In genomic region chr3:126994149-126994548, GRCm38 (mm10) we compare ENCODE assay signal across 18 mouse cellular contexts.
A peak's percentile ranks its signal among the peaks of the same experiment; 100 is the strongest.
DNase-seq lines count a peak whose midpoint lies in the region; ATAC-seq and TF ChIP-seq lines count a peak whose summit lies in the region.
"Had no signal": no experiment of that assay in that cellular context is flagged by ENCODE, and none has a peak within 500 bp of the region (broad histone marks: within the 10 kb centered on the region; RNA-seq: fewer than 3 reads in every experiment).

No protein-coding gene starts in this region.

- no peak for TF ChIP-seq EP300 in stomach, postnatal 0 days (optimal IDR thresholded peaks at IDR 0.05)

- H3K4me1 ChIP-seq in forebrain, embryonic 10.5 days = peaks cover 60% of the 10 kb centered on the region
- H3K4me1 ChIP-seq in hindbrain, embryonic 14.5 days (replicated peaks; ENCODE audit: control insufficient read depth, insufficient read depth, low read length) = peaks cover 28% of the 10 kb centered on the region
- peaks cover 19% of the 10 kb centered on the region for H3K4me1 ChIP-seq in olfactory bulb, adult 2 months (ENCODE audit: control insufficient read depth, insufficient read depth, low read length)
- no peaks in the 10 kb centered on the region for H3K4me1 ChIP-seq in stomach, postnatal 0 days (replicated peaks; ENCODE audit: control insufficient read depth, insufficient read depth)

- no peak overlapping the region for H3K9ac ChIP-seq in hindbrain, embryonic 14.5 days
- no peak overlapping the region for H3K9ac ChIP-seq in stomach, postnatal 0 days (ENCODE audit: low read length)
- H3K9ac ChIP-seq: heart, embryonic 15.5 days; limb, embryonic 13.5 days had no signal

- no peak for TF ChIP-seq CTCF in layer of hippocampus, adult 2 months (conservative IDR thresholded peaks at IDR 0.05)
- no peak for TF ChIP-seq CTCF in olfactory bulb, adult 2 months (IDR thresholded peaks at IDR 0.05; ENCODE audit: insufficient read depth, low read depth, low read length)
- no peak for TF ChIP-seq CTCF in stomach, postnatal 0 days (IDR thresholded peaks at IDR 0.05; ENCODE audit: low read depth)

- DNase-seq in layer of hippocampus, adult 2 months (ENCODE audit: low spot score in 2 of 2) = no peak
- DNase-seq in layer of hippocampus, adult 9-11 months = no peak
- DNase-seq in forebrain, embryonic 10.5 days (ENCODE audit: extremely low spot score, low spot score) = no peak
- DNase-seq in hindbrain, embryonic 14.5 days (ENCODE audit: low spot score) = no peak
- no peak for DNase-seq in stomach, postnatal 0 days (ENCODE audit: low spot score)
- no peak for DNase-seq in kidney, postnatal 36 days
- no peak for DNase-seq in right cerebral cortex, postnatal 25 days
- DNase-seq: adrenal gland, postnatal 25 days; heart, adult 11 months; kidney, postnatal 14 days; lung, postnatal 4 days; spleen, adult 18-20 months; thymus, postnatal 36 days had no signal

- no peak overlapping the region for H3K4me2 ChIP-seq in hindbrain, embryonic 14.5 days (replicated peaks)
- no peak overlapping the region for H3K4me2 ChIP-seq in stomach, postnatal 0 days (replicated peaks; ENCODE audit: low read depth)
- H3K4me2 ChIP-seq: heart, embryonic 15.5 days; limb, embryonic 13.5 days had no signal

- no peaks in the 10 kb centered on the region for H3K27me3 ChIP-seq in forebrain, embryonic 10.5 days (ENCODE audit: poor library complexity, severe bottlenecking)
- H3K27me3 ChIP-seq in hindbrain, embryonic 14.5 days (ENCODE audit: control insufficient read depth, insufficient read depth, low read length) = no peaks in the 10 kb centered on the region
- no peaks in the 10 kb centered on the region for H3K27me3 ChIP-seq in stomach, postnatal 0 days (ENCODE audit: control insufficient read depth, insufficient read depth, low read length)
- H3K27me3 ChIP-seq: heart, embryonic 15.5 days; limb, embryonic 13.5 days had no signal

- WGBS in forebrain, embryonic 10.5 days = 55% methylated on average over 7 of the region's 7 CpGs
- 25% methylated on average over 7 of the region's 7 CpGs for WGBS in hindbrain, embryonic 14.5 days
- 28% methylated on average over 7 of the region's 7 CpGs for WGBS in olfactory bulb, adult 2 months
- 75% methylated on average over 7 of the region's 7 CpGs for WGBS in stomach, postnatal 0 days

- no peaks in the 10 kb centered on the region for H3K36me3 ChIP-seq in forebrain, embryonic 10.5 days (replicated peaks)
- H3K36me3 ChIP-seq in hindbrain, embryonic 14.5 days (replicated peaks; ENCODE audit: control insufficient read depth, insufficient read depth) = peaks cover 18% of the 10 kb centered on the region; the same call in 1 of the 2 replicates
- no peaks in the 10 kb centered on the region for H3K36me3 ChIP-seq in stomach, postnatal 0 days (ENCODE audit: control insufficient read depth, insufficient read depth, low read length)
- H3K36me3 ChIP-seq: heart, embryonic 15.5 days; limb, embryonic 13.5 days had no signal

- peak; percentile 40; the same call in 1 of the 2 replicates for ATAC-seq in hindbrain, embryonic 14.5 days (ENCODE audit: low FRiP score)
- ATAC-seq in stomach, postnatal 0 days (ENCODE audit: low FRiP score, low TSS enrichment) = no peak
- ATAC-seq: intestine, embryonic 16.5 days had no signal

- TF ChIP-seq POLR2A in olfactory bulb, adult 2 months (IDR thresholded peaks at IDR 0.05; ENCODE audit: insufficient read depth, low read depth, low read length) = no peak

- no peaks in the 10 kb centered on the region for H3K9me3 ChIP-seq in forebrain, embryonic 10.5 days
- H3K9me3 ChIP-seq in hindbrain, embryonic 14.5 days (ENCODE audit: control insufficient read depth, low read length) = no peaks in the 10 kb centered on the region
- no peaks in the 10 kb centered on the region for H3K9me3 ChIP-seq in stomach, postnatal 0 days (ENCODE audit: control insufficient read depth, low read length)
- H3K9me3 ChIP-seq: heart, embryonic 15.5 days; limb, embryonic 13.5 days had no signal

- peak overlapping the region; percentile 92 for H3K27ac ChIP-seq in layer of hippocampus, adult 2 months
- H3K27ac ChIP-seq in forebrain, embryonic 10.5 days = peak overlapping the region; percentile 48; the same call in 1 of the 2 replicates
- no peak overlapping the region for H3K27ac ChIP-seq in hindbrain, embryonic 14.5 days
- H3K27ac ChIP-seq in olfactory bulb, adult 2 months (ENCODE audit: insufficient read depth, low read depth, low read length) = peak overlapping the region; percentile 10; the same call in 1 of the 2 replicates
- no peak overlapping the region for H3K27ac ChIP-seq in stomach, postnatal 0 days (replicated peaks)
- H3K27ac ChIP-seq: heart, embryonic 15.5 days; limb, embryonic 13.5 days had no signal

- peak overlapping the region; percentile 20 for H3K4me3 ChIP-seq in layer of hippocampus, adult 2 months
- H3K4me3 ChIP-seq in forebrain, embryonic 10.5 days = no peak overlapping the region
- H3K4me3 ChIP-seq in hindbrain, embryonic 14.5 days (replicated peaks; ENCODE audit: low read length) = no peak overlapping the region
- no peak overlapping the region for H3K4me3 ChIP-seq in olfactory bulb, adult 2 months (ENCODE audit: insufficient read depth, low read depth, low read length)
- no peak overlapping the region for H3K4me3 ChIP-seq in stomach, postnatal 0 days (ENCODE audit: low read depth, low read length)
- H3K4me3 ChIP-seq: heart, embryonic 15.5 days; limb, embryonic 13.5 days; myocyte had no signal

Comparison
In these comparisons a context has a peak if more than half of its experiments do, and no peak if none do; other contexts are left out.
1. H3K27ac ChIP-seq: peak in layer of hippocampus, adult 2 months (single experiment), forebrain, embryonic 10.5 days (single experiment) and olfactory bulb, adult 2 months (single experiment); none in hindbrain, embryonic 14.5 days (single experiment) and stomach, postnatal 0 days (single experiment).